Mouse (Mus musculus) skeletal muscle tissue, adult 2 months (tissue): ENCODE measurements around the gene Hexim2.

Experiments used
- DNase-seq: peaks from one replicate; pipeline ENCODE4 v3.0.0-alpha.2; 2012; ENCODE audit warnings: low read depth, low spot score

Hexim2 gene

GRCm38 (mm10) chr11:103131701-103132575 lies at the start of gene Hexim2:
Hexim2 (plus strand) TSS chr11:103132429.
- DNase-seq, result peak; percentile 60

- DNase-seq, result no peak
Observed at GRCm38 (mm10) chr11:103093306-103093705, 38.9 kb upstream of the Hexim2 start.

GRCm38 (mm10) chr11:103093862-103094833 lies 38.1 kb upstream of the Hexim2 start:
- no peak for DNase-seq

GRCm38 (mm10) chr11:103095107-103095670 lies 37.0 kb upstream of the Hexim2 start:
- DNase-seq, result no peak

- DNase-seq, result no peak
Observed at GRCm38 (mm10) chr11:103095801-103096200, 36.4 kb upstream of the Hexim2 start.

- no peak for DNase-seq
Observed at GRCm38 (mm10) chr11:103096979-103097894, 35.0 kb upstream of the Hexim2 start.

- no peak for DNase-seq
Observed at GRCm38 (mm10) chr11:103098531-103099190, 33.6 kb upstream of the Hexim2 start.

GRCm38 (mm10) chr11:103099352-103099940 lies 32.8 kb upstream of the Hexim2 start:
- no peak for DNase-seq

- no peak for DNase-seq
Observed at GRCm38 (mm10) chr11:103100361-103100760, 31.9 kb upstream of the Hexim2 start.

GRCm38 (mm10) chr11:103101481-103101865 lies 30.8 kb upstream of the Hexim2 start, which contains the start of the genes Plcd3 and Acbd4:
Plcd3 (minus strand) TSS chr11:103101658.
Acbd4 (plus strand) TSS chr11:103101682.
- DNase-seq, result peak; percentile 79

- DNase-seq, result peak; percentile 73
Observed at GRCm38 (mm10) chr11:103101866-103102501, 30.2 kb upstream of the Hexim2 start.

GRCm38 (mm10) chr11:103102725-103103349 lies 29.4 kb upstream of the Hexim2 start:
- DNase-seq, result peak; percentile 98

GRCm38 (mm10) chr11:103103621-103104020 lies 28.6 kb upstream of the Hexim2 start:
- no peak for DNase-seq

- no peak for DNase-seq
Observed at GRCm38 (mm10) chr11:103104469-103104868, 27.8 kb upstream of the Hexim2 start.

GRCm38 (mm10) chr11:103105180-103105725 lies 27.0 kb upstream of the Hexim2 start:
- no peak for DNase-seq

- DNase-seq, result no peak
Observed at GRCm38 (mm10) chr11:103105810-103106209, 26.4 kb upstream of the Hexim2 start.

GRCm38 (mm10) chr11:103106386-103106785 lies 25.8 kb upstream of the Hexim2 start:
- no peak for DNase-seq

GRCm38 (mm10) chr11:103111301-103111700 lies 20.9 kb upstream of the Hexim2 start:
- no peak for DNase-seq
